Mouse (Mus musculus) liver, embryonic 11.5 days (tissue): ENCODE data around the gene Kcnip1. TPM values are rescaled to one million over a fixed set of nuclear protein-coding genes. Genes with fewer than 3 reads are reported as not detected.

Experiments used
- ATAC-seq: fragments of 200-750 bp; cut with Nextera tagmentation; replicated peaks from 2 replicates; pipeline ENCODE4 v1.8.0; 2017; ENCODE audit warnings: moderate number of reproducible peaks, mild to moderate bottlenecking, moderate TSS enrichment, moderate library complexity; ENCODE audit not compliant: low FRiP score
- DNase-seq: peaks from one replicate; pipeline ENCODE4 v3.0.0-alpha.2; 2017; ENCODE audit warnings: low spot score
- H3K27ac ChIP-seq: fragments of 300-500 bp; sonication (generic); 2 replicates; pipeline ENCODE4 v1.5.1; 2014; ENCODE audit warnings: mild to moderate bottlenecking, low read depth, low read length, control low read depth
- H3K27me3 ChIP-seq: fragments of 300-500 bp; sonication (generic); replicated peaks from 2 replicates; pipeline ENCODE4 v1.6.1; 2014; ENCODE audit warnings: low read length, mixed read lengths; ENCODE audit not compliant: control insufficient read depth, insufficient read depth
- H3K36me3 ChIP-seq: fragments of 300-500 bp; sonication (generic); 2 replicates; pipeline ENCODE4 v1.6.1; 2014; ENCODE audit warnings: mild to moderate bottlenecking, low read length, moderate library complexity, mixed read lengths; ENCODE audit not compliant: control insufficient read depth, insufficient read depth
- H3K4me1 ChIP-seq: fragments of 300-500 bp; sonication (generic); replicated peaks from 2 replicates; pipeline ENCODE4 v1.6.1; 2014; ENCODE audit warnings: low read length, mixed read lengths; ENCODE audit not compliant: control insufficient read depth, insufficient read depth
- H3K4me2 ChIP-seq: fragments of 300-500 bp; sonication (generic); 2 replicates; pipeline ENCODE4 v1.6.1; 2014; ENCODE audit warnings: mild to moderate bottlenecking, control low read depth, moderate library complexity
- H3K4me3 ChIP-seq: fragments of 300-500 bp; sonication (generic); 2 replicates; pipeline ENCODE4 v1.5.1; 2014; ENCODE audit warnings: low read depth, low read length, control low read depth
- H3K9ac ChIP-seq: fragments of 300-500 bp; sonication (generic); 2 replicates; pipeline ENCODE4 v1.6.1; 2014; ENCODE audit warnings: low read depth, low read length, control low read depth
- H3K9me3 ChIP-seq: fragments of 300-500 bp; sonication (generic); 2 replicates; pipeline ENCODE4 v1.6.1; 2016; ENCODE audit warnings: low read length, inconsistent platforms, mixed read lengths; ENCODE audit not compliant: control insufficient read depth
- WGBS: fragments of 180-500 bp; shearing (Covaris S2); extraction: QIAGEN DNeasy Blood & Tissue Kit; methylation state at CpG from one replicate; pipeline ENCODE4 v1.1.7; 2014; 5-methylcytosine and 5-hydroxymethylcytosine counted together
- polyA plus RNA-seq: library from polyadenylated mRNA; unstranded; fragments of >200 nt; fragmentation: Nextera tagmentation; extraction: Ambion mirVana; gene quantifications from 2 replicates; pipeline ENCODE4 v1.2.1, GENCODE M21; 2014

Kcnip1 gene
- polyA plus RNA-seq, 1 experiment from 2014 or later, result 1.2 TPM

- 74% methylated on average over 4 of the region's 4 CpGs for whole genome bisulfite sequencing
- Histone ChIP-seq H3K4me3 (no peak overlapping the region), H3K9ac (no peak overlapping the region), H3K36me3 (no peaks in the 10 kb centered on the region), H3K4me1 (no peaks in the 10 kb centered on the region), H3K27ac (no peak overlapping the region), H3K27me3 (no peaks in the 10 kb centered on the region), H3K4me2 (no peak overlapping the region), H3K9me3 (no peaks in the 10 kb centered on the region)
- DNase-seq (no peak), ATAC-seq (no peak)
Measured at GRCm38 (mm10) chr11:33592826-33593225, 400.1 kb downstream of the Kcnip1 start.

- Histone ChIP-seq H3K36me3 (no peaks in the 10 kb centered on the region), H3K4me2 (no peak overlapping the region), H3K9ac (no peak overlapping the region), H3K9me3 (no peaks in the 10 kb centered on the region), H3K27me3 (no peaks in the 10 kb centered on the region), H3K27ac (no peak overlapping the region), H3K4me3 (no peak overlapping the region), H3K4me1 (no peaks in the 10 kb centered on the region)
- DNase-seq (no peak), ATAC-seq (no peak)
- 81% methylated on average over 3 of the region's 3 CpGs for WGBS
Measured at GRCm38 (mm10) chr11:33590771-33591170, 402.2 kb downstream of the Kcnip1 start.

- Histone ChIP-seq H3K4me2 (no peak overlapping the region), H3K4me3 (no peak overlapping the region), H3K4me1 (no peaks in the 10 kb centered on the region), H3K9me3 (no peaks in the 10 kb centered on the region), H3K27ac (no peak overlapping the region), H3K36me3 (no peaks in the 10 kb centered on the region), H3K27me3 (no peaks in the 10 kb centered on the region), H3K9ac (no peak overlapping the region)
- ATAC-seq, result no peak
- WGBS, result 81% methylated on average over 6 of the region's 6 CpGs
- no peak for DNase-seq
Measured at GRCm38 (mm10) chr11:33586614-33587013, 406.3 kb downstream of the Kcnip1 start.

- DNase-seq (no peak), ATAC-seq (no peak)
- H3K27ac ChIP-seq, result no peak overlapping the region
- 48% methylated on average over 3 of the region's 3 CpGs for WGBS
- H3K36me3 ChIP-seq, result no peaks in the 10 kb centered on the region
- H3K4me1 ChIP-seq, result no peaks in the 10 kb centered on the region
- no peak overlapping the region for H3K4me2 ChIP-seq
- H3K9me3 ChIP-seq, result no peaks in the 10 kb centered on the region
- no peak overlapping the region for H3K9ac ChIP-seq
- H3K4me3 ChIP-seq, result no peak overlapping the region
- no peaks in the 10 kb centered on the region; the same call in 1 of the 2 replicates for H3K27me3 ChIP-seq
Measured at GRCm38 (mm10) chr11:33579621-33580020, 413.3 kb downstream of the Kcnip1 start.

Other genes starting within 250 kb of the Kcnip1 start
- 0.14 and 0.25 TPM in 2 replicates for gene Kcnmb1, start 30.1 kb downstream of the Kcnip1 start, polyA plus RNA-seq
- 13.3 and 16.0 TPM in 2 replicates for gene Lcp2, start 53.8 kb upstream of the Kcnip1 start, polyA plus RNA-seq
- not detected in 2 replicates for gene 4930469K13Rik, start 105.4 kb upstream of the Kcnip1 start, polyA plus RNA-seq
- not detected in 2 replicates for gene Foxi1, start 214.9 kb upstream of the Kcnip1 start, polyA plus RNA-seq